Mouse (Mus musculus) embryo, embryonic 10 days (tissue): ENCODE data around the gene Afg3l1.
"Not testable (repeated sequence)": the region's sequence is repeated elsewhere in the genome, so short reads cannot be mapped to it uniquely, and the experiment has no call there.

ENCODE experiments used
- DNase-seq: peaks from one replicate; pipeline ENCODE4 v3.0.0-alpha.2; 2015; ENCODE audit warnings: low spot score

Afg3l1 gene

DNA sequence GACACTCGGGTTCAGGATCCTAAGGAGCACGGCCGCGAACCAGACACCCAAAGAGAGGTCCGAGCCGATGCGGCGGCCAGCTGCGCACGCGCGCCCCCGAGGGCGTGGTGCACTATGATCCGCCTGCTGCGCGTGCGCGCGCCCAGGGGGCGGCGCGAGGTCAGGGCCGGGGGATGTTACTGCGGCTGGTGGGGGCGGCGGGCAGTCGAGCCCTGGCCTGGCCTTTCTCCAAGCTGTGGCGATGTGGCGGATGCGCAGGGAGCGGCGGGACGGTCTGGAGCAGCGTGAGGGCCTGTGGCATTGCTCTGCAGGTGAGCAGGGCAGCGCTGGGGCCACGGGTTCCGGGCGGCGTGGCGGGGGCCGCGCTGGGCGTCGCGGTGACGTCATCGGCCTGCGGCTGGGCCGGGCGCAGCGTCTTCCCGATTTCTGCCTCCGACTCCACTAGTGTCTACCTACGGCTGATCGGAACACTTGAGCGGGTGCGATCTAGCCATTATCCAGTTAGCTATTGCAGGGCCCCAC is at the start of gene Afg3l1:
TSS of gene Afg3l1 (plus strand) at position 167 of the 522 bp plus-strand sequence.
- peak; percentile 95 for DNase-seq

DNA sequence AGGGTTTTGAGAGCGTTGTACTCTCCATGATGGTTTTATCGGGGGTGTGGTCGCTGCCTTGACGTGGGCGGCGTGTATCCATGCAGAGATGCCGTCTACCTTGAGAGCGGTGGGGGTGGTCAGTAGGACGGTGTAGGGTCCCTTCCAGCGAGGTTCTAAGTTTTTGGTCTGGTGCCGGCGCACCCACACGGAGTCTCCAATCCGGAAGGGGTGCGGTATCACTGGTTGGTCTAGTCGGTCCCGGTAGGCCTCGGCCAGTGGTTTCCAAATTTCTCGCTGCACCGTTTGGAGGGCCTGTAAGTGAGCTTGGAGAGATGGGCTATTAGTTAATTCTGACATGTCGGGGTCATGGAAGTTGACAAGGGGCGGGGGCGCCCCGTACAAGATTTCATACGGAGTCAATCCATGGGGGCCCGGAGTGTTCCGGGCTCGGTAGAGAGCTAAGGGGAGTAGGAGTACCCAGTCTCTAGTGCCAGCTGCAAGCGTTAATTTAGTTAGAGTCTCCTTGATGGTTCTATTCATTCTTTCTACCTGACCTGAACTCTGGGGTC is 49.3 kb upstream of the Afg3l1 start:
- DNase-seq, result no peak

DNA sequence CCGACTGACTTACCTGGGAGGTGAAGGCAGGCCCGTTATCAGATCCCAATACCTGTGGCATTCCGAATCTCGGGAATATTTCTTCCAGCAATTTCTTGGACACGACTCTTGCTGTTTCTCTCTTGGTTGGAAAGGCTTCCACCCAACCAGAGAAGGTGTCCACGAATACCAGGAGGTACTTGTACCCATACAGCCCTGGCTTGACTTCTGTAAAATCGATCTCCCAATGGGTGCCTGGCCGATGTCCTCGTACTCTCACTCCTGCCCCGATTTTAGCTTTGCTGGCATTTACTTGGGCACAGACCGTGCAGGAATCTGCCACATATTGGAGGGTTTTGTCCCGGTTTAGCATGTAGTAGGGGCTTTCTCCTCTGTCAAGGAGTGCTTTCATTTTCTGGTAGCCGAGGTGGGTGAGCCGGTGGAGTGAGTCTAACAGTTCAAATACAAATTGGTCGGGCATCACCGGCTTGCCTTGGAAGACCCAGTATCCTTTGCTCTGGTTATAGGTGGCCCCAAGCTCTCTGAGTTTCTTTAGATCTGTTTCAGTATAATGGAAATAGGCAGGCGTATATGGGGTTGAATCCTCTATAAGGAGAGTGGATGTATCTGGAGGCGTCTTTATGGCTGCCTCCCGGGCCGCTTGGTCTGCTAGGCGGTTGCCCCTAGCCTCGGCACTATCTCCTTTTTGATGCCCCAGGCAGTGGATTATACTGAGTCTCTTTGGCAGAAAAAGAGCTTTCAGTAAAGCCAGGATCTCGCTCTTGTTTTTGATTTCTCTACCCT is 48.6 kb upstream of the Afg3l1 start:
- no peak for DNase-seq

DNA sequence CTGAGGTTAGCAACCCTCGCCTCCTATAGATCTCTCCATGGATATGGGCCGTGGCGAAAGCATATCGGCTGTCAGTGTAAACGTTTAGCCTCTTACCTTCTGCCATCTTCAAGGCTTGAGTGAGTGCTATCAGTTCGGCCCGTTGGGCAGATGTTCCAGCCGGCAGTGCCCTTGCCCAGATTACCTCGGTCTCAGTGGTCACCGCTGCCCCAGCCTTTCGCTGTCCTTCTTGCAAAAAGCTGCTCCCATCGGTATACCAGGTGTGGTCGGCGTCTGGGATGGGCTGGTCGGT is 48.0 kb upstream of the Afg3l1 start:
- DNase-seq, result not testable (repeated sequence)

DNA sequence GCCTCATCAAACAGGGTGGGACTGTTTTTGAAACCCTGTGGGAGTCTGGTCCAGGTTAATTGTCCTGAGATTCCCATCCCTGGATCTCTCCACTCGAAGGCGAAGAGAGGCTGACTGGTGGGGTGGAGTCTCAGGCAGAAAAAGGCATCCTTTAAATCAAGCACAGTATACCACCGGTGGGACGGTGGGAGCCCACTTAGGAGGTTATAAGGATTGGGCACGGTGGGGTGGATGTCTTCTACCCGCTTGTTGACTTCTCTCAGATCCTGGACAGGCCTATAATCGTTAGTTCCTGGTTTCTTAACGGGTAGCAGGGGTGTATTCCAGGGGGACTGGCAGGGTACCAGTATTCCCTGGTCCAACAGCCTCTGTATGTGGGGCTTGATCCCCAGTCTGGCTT is 46.8 kb upstream of the Afg3l1 start:
- DNase-seq, result not testable (repeated sequence)

DNA sequence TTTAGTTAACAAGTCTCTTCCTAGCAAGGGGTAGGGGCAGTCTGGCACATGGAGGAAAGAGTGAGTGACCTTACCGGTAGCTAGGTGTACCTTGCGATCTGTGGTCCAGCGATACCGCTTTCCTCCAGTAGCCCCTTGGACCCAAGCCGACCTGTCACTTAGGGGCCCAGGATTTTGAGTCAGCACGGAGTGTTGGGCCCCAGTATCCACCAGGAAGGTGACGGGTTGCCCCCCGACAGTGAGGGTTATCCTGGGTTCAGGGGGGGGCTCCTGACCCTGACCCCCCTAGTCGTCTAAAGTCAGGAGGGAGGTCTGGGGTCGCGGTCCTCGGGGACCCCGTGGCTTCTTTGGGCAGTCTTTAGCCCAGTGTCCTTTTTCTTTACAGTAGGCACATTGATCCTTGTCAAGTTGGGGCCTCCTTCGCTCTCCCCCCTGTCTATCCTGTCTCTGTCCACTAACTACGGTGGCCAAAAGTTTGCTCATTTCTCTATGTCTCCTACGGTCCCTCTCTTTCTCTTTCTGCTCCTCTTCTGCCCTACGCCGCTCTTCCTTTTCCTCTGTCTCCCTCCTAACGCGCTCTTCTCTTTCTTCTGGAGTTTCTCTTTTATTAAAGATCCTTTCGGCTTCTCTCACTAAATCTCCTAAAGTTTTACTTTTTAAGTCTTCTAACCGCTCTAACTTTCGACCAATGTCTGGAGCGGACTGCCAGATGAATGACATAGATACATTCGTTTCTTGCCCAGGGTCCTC is 45.9 kb upstream of the Afg3l1 start:
- no peak for DNase-seq

DNA sequence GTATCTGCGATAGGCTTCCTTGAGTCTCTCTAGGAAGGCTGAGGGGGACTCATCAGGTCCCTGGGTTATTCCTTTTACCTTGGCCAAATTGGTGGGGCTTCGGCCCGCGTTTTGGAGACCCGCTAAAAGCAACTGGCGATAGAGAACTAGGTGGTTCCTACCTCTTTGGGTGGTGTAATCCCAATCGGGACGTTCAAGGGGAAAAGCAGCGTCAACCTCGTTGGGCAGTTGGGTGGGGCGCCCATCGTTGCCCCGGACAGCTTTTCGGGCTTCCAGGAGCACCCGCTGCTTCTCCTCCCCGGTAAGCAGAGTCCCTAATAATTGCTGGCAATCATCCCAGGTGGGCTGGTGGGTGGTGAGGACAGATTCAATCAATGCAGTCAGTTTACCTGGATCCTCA is 45.3 kb upstream of the Afg3l1 start:
- no peak for DNase-seq

DNA sequence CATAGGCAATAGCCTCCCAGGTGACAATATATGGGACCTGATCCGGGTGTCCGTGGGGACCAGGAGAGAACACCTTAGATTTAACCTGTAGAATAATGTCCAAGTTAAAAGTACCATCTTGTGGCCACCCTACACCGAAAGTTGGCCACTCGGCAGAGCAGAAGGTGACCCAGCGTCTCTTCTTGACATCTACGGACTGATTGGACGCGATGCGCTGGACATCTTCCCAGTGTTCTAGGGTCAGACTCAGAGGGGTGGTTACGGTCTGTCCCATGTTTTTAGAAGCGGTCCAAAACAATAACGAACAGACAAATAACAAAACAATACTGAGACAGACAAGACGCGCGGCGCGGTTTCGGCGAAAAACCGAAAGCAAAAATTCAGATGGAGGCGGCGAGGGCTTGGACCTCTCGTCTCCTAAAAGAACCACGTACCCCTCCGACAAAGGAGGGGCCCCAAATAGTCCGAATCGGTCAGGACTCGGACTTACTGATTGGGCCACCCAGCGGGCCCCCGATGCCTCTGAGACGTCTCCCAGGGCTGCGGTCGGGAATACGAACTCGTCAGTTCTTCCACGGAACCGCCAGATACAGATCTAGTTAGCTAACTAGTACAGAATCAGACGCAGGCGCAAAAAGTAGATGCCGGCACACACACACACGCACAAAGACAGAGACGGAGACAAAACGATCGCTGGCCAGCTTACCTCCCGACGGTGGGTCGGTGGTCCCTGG is 44.3 kb upstream of the Afg3l1 start:
- not testable (repeated sequence) for DNase-seq

DNA sequence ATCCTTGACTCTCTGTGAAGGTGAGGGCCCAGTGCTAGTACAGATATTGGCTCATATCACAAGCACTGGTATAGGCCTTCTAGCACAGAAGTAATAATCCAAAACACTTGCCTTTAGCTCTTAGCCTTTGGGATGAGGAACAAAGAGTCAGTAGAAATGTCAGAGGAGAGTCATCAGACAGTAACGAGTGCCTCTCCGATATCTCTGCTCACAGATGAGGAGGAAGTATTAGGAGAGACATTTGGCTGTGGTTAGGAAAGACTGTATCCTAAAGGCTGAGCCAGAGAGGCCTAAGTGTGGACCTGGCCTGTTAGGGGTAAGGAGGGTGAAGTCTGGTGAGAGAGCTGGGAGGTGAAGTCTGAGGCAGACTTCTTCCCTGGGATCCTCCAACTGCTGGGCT is 35.9 kb upstream of the Afg3l1 start:
- no peak for DNase-seq

DNA sequence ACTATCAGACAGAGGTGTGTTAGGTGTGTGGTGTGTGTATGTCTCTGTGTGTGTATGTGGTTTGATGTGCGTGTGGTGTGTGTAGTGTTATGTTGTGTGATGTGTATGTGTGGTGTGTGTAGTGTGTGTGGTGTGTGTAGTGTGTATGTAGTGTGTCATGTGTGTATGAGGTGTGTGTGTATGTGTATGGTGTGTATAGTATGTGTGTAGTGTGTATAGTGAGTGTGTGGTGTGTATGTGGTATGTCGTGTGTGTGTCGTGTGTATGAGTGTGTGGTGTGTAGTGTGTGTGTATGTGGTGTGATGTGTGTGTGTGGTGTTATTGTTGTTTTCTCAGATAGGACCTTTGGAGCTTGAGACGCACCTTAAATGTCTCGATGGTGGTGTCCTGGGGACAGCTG is 35.4 kb upstream of the Afg3l1 start:
- DNase-seq, result no peak

DNA sequence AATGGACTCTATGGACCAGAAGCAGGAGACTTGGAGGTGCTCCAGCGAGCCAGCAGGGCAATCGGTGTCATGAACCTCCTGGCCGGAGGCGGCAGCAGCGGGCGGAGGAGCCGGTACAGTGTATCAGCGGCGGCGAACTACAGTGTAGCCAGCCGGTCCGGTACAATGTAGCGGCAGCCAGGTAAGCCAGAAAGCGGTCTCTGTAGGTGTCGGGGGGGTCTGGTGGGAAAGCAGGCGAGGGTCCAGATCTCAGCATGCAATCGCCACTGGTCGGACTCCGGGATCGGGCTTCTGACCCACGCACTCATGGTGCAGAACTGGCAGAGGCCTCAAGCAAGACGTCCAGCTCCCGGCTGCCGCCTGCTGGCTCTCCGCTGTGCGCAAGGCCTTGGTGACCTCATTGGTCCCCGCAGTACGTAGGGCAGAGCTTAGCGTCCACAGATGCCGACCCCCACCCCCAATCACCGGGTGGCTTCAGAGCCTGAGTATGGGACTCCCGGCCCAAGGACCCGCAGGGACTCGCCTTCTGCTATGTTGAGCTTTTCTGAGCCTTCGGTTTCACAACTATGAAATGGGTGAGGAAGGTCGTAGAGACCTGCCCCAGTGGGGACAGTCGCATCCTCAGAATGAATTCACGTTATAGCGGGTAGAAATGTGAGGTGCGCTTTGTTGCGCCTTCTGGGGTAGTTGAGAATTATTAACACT is 34.7 kb upstream of the Afg3l1 start:
- DNase-seq, result peak; percentile 94

DNA sequence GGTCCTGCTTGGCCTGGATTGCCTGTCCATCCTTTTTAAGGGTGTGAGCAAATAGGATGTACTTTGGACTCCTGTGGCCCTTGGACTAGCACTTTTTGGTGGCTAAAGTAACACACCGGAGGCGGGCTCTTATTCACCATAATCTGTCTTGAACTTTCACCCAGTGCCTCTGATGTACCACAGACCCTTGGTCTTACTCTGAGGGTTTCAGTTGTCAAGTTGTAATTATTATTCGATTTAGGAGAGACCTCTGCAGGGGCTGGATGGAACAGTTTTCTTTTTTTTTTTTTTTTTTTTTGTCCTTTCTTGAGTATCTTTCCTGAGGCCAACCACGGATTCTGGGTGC is 34.2 kb upstream of the Afg3l1 start:
- no peak for DNase-seq

DNA sequence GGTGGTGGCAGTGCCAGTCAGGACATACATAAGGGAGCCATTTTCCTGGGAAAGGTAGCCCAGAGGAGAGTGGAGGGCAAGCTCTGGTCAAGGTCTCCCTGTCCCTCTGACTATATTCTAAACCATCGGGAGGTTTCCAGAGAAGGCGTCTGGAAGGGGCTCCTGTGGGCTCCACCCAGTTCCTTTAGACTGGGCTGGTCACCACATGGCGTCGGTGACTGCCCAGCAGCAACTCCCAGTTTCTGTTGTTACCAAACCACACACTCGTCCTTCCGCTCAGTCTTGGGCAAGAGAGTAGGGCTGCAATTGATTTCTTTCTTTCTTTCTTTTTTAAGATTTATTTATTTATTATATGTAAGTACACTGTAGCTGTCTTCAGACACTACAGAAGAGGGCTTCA is 33.6 kb upstream of the Afg3l1 start:
- no peak for DNase-seq

DNA sequence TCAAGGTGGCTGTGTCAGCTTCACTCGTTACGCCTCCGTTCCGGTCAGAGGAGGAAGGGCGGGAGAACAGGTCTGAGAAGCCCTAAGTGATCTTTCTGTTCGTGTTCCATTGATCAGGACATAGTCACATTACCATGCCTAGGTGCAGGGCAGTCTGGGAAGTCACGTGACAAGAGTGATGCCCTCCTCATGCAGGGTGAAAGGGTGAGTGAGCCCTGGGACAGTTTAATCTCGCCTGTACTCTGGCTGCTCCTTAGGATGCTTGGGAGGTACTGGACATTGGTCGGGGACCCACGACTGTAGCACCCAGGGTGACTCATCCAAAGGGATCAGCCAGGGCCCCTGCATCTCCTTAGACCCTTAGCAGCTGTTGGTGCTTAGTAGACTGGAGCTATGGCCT is 31.7 kb upstream of the Afg3l1 start:
- no peak for DNase-seq

DNA sequence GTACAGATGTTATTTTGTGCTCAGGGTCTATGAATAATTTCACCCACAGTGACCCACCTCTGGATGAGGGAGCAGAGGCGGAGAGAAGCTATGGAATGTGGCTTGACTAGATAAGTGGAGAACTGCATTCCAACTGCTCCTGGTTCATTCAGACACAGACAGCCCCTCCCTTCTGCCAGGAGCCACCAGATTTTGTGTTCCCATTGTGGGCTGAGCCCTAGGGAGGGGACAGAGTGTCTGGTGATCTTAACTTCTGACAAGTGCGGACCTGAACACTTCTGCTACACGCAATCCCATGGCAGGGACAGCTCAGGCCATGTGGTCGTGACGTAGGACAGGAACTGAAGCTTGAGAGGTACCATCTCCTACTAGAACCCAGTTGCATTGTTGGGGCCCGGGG is 30.9 kb upstream of the Afg3l1 start:
- DNase-seq, result peak; percentile 17

DNA sequence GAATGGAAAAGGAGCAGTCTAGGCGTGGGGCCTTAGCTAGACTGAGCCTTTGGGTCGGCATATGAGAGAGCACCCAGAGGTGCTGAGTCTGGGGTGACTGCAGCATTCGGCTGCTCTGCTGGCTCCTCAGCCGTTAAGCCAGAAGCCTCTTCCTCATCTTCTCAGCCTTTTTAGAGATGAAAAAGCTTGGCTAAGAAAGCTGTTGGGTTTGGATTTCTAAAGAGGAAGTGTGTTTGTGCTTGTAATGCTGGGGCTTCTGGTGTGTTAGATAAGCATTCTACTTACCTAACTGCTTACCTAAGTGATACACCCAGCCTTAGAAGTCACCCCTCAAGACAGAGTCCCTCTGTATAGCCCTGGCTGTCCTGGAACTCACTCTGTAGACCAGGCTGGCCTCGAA is 26.9 kb upstream of the Afg3l1 start:
- no peak for DNase-seq

DNA sequence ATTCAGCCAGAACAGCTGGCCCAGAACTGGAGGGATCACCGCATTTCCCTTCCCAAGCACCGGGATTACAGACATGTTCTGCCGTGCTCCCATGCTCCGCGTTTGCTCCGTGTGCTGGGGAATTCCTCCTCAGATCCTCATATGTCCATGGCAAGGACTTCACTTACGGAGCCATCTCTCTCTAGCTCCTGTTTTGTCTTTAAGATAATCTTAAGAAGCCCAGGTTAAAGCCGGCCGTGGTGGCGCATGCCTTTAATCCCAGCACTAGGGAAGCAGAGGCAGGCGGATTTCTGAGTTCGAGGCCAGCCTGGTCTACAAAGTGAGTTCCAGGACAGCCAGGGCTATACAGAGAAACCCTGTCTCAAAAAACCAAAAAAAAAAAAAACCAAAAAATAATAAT is 26.0 kb upstream of the Afg3l1 start:
- DNase-seq, result not testable (repeated sequence)

DNA sequence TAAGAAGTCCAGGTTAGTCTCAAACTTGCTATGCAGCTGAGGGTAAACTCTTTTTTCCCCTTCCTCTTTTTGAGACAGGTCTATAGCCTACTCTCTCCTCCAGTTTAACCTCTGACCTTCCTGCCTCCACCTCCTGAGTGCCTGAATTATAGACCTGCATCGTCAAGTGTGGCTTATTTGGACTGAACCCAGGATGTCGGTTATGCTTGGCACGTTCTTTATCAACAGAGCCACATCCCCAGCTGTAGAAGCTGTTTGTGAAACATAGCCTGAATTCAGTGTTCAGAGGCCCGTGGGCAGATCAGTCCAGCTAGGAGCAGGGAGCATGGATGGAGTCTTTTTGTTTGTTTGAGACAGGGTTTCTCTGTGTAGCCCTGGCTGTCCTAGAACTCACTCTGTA is 25.6 kb upstream of the Afg3l1 start:
- no peak for DNase-seq

DNA sequence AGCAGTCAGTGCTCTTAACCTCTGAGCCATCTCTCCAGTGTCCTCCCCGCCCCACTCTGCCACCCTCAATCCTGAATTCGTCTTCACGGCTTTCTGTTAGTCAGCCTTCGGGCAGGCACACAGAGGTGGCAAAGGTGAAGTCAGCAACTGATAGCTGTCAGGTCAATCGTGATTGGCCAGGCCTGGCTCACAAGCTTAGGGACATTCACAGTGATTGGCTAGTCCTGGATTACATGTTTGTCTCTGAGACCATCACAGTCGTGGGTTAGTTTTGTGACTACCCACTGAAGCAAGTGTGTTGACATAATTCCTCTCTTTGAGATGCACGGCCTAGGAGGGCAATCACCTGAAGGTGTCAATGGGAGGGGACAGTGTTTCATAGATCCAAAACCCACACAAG is 24.4 kb upstream of the Afg3l1 start:
- DNase-seq, result no peak

DNA sequence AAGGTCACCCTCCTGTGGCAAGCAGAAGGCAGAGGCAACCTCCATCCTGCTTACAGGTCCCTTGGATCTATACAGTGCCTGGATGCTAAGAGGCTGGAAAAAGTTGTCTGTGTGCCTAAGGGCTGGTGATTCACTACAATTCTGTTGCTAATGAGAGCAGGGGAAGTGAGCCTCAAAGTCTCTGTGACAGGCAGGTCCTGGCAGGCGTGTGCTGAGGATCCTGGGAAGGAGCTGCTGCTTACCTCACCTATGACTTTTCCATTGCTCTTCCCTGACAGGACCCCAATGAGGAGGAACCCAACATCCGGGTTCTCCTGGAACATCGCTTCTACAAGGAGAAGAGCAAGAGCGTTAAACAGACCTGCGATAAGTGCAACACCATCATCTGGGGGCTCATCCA is 23.8 kb upstream of the Afg3l1 start:
- DNase-seq, result no peak

DNA sequence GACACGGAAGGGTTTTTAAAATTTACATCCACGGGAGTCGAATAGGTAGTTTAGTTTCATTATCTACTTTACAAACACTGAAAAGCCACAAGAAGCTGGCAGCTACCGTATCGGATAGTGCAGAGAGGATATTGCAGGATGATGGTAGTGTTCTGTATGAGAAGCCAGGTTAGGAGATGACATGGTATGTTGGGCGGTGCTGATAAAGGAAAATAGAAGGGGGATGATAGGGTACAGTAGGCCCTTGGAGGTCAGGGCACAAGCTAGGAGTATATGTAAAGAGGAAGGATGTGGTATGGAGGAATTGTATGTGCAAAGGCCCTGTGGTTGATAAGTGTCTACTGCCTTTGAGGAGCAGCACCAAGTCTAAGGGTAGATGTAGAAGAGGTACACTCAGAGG is 23.1 kb upstream of the Afg3l1 start:
- DNase-seq, result no peak

DNA sequence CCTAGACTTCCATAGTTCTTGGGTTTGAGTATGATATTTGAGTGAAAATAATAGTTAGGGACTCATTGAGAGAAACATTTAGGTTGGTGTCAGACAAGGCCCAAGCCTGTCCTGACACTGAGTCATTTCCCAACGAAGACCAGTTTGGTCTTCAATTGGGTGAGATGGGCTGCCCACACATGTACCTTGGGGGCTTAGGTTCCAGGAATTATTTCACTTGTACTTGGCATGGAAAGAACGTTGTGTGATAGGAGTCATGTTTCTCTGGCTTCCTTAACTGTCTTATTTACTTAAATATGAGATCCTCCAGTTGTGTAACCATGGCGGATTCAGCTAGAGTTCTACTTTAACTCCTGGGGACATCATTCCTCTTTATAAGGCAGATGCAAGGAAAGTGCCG is 14.1 kb upstream of the Afg3l1 start:
- no peak for DNase-seq
